Mouse (Mus musculus) induced T-regulatory cell, adult 2 months (primary cell): ENCODE data around the gene Pla2g4b.

Source experiments
- DNase-seq: peaks from one replicate; pipeline ENCODE4 v3.0.0-alpha.2; 2012; ENCODE audit warnings: low read depth

The Pla2g4b gene

GRCm38 (mm10) chr2:120062248-120062647, 29.0 kb downstream of the Pla2g4b start:
- no peak for DNase-seq

GRCm38 (mm10) chr2:120064639-120065038, 31.4 kb downstream of the Pla2g4b start:
- DNase-seq: no peak

GRCm38 (mm10) chr2:120065243-120065642, 32.0 kb downstream of the Pla2g4b start:
- DNase-seq: no peak

GRCm38 (mm10) chr2:120066224-120066623, 33.0 kb downstream of the Pla2g4b start:
- DNase-seq: no peak

- peak; percentile 47 for DNase-seq
Measured at GRCm38 (mm10) chr2:120068555-120069465, 35.6 kb downstream of the Pla2g4b start.

- no peak for DNase-seq
Measured at GRCm38 (mm10) chr2:120069466-120069990, 36.3 kb downstream of the Pla2g4b start.

- DNase-seq: no peak
Measured at GRCm38 (mm10) chr2:120074096-120074495, 40.9 kb downstream of the Pla2g4b start.

GRCm38 (mm10) chr2:120076076-120076705, 43.0 kb downstream of the Pla2g4b start:
- DNase-seq: peak; percentile 67

GRCm38 (mm10) chr2:120082416-120082815, 49.2 kb downstream of the Pla2g4b start:
- DNase-seq: no peak

GRCm38 (mm10) chr2:120084593-120085361, 51.6 kb downstream of the Pla2g4b start:
- no peak for DNase-seq

- DNase-seq: no peak
Measured at GRCm38 (mm10) chr2:120086038-120086437, 52.8 kb downstream of the Pla2g4b start.

GRCm38 (mm10) chr2:120087391-120087790, 54.2 kb downstream of the Pla2g4b start:
- DNase-seq: no peak

GRCm38 (mm10) chr2:120087897-120088296, 54.7 kb downstream of the Pla2g4b start:
- DNase-seq: no peak

GRCm38 (mm10) chr2:120090979-120091378, 57.8 kb downstream of the Pla2g4b start:
- no peak for DNase-seq
